Mouse (Mus musculus): ENCODE results near the gene Btk.
"Not testable (repeated sequence)": the region's sequence is repeated elsewhere in the genome, so short reads cannot be mapped to it uniquely, and the experiment has no call there.

Gene Btk

GRCm38 (mm10) chrX:134580528-134581305 lies 2.7 kb downstream of the Btk start:
- DNase-seq (ENCODE audit: low spot score in 2 of 2), result no peak

GRCm38 (mm10) chrX:134577896-134578295 lies 5.5 kb downstream of the Btk start:
- no peak for DNase-seq (ENCODE audit: low spot score in 2 of 2)

GRCm38 (mm10) chrX:134566536-134567222 lies 16.7 kb downstream of the Btk start:
- no peak for DNase-seq (ENCODE audit: low spot score in 2 of 2)

GRCm38 (mm10) chrX:134564326-134564725 lies 19.0 kb downstream of the Btk start:
- DNase-seq (ENCODE audit: low spot score in 2 of 2), result no peak

- DNase-seq (ENCODE audit: low spot score in 2 of 2), result no peak
These were observed 28.9 kb downstream of the Btk start for GRCm38 (mm10) chrX:134554425-134554824.

GRCm38 (mm10) chrX:134553326-134553725 lies 30.0 kb downstream of the Btk start:
- DNase-seq (ENCODE audit: low spot score in 2 of 2), result no peak

- DNase-seq (ENCODE audit: low spot score in 2 of 2), result peak in 1 of 2 experiments; percentile 19
These were observed 32.5 kb downstream of the Btk start for GRCm38 (mm10) chrX:134550903-134551302.

- no peak for DNase-seq (ENCODE audit: low spot score in 2 of 2)
These were observed 36.0 kb downstream of the Btk start for GRCm38 (mm10) chrX:134547330-134547729.

GRCm38 (mm10) chrX:134541955-134542308 lies 41.4 kb downstream of the Btk start:
- no peak for DNase-seq (ENCODE audit: low spot score in 2 of 2)

- peak; percentile 49 to 59 for DNase-seq (ENCODE audit: low spot score in 2 of 2)
These were observed 42.0 kb downstream of the Btk start, which contains the start of gene Timm8a1 for GRCm38 (mm10) chrX:134541145-134541954. Gene Timm8a1, minus strand, starts transcription at chrX:134541865.

- DNase-seq (ENCODE audit: low spot score in 2 of 2), result no peak
These were observed 42.8 kb downstream of the Btk start for GRCm38 (mm10) chrX:134540414-134541135.

- not testable (repeated sequence) for DNase-seq (ENCODE audit: low spot score in 2 of 2)
These were observed 43.6 kb downstream of the Btk start for GRCm38 (mm10) chrX:134539795-134540194.

GRCm38 (mm10) chrX:134533346-134533745 lies 50.0 kb downstream of the Btk start:
- no peak for DNase-seq (ENCODE audit: low spot score in 2 of 2)

GRCm38 (mm10) chrX:134525260-134525659 lies 58.1 kb downstream of the Btk start:
- DNase-seq (ENCODE audit: low spot score in 2 of 2), result no peak

- DNase-seq (ENCODE audit: low spot score in 2 of 2), result no peak
These were observed 59.6 kb downstream of the Btk start for GRCm38 (mm10) chrX:134523772-134524171.

GRCm38 (mm10) chrX:134509473-134509872 lies 73.9 kb downstream of the Btk start:
- DNase-seq (ENCODE audit: low spot score in 2 of 2), result no peak

- no peak for DNase-seq (ENCODE audit: low spot score in 2 of 2)
These were observed 75.4 kb downstream of the Btk start for GRCm38 (mm10) chrX:134507977-134508376.

GRCm38 (mm10) chrX:134500651-134501050 lies 82.7 kb downstream of the Btk start:
- no peak for DNase-seq (ENCODE audit: low spot score in 2 of 2)

All from heart, adult 9 months (tissue).